Mouse (Mus musculus) T-cell, adult 2 months (primary cell): ENCODE measurements around the gene T2.
A peak's percentile ranks its signal among the peaks of the same experiment; 100 is the strongest.
"Not testable (repeated sequence)": the region's sequence is repeated elsewhere in the genome, so short reads cannot be mapped to it uniquely, and the experiment has no call there.

ENCODE experiments used
- DNase-seq: peaks from one replicate; pipeline ENCODE4 v3.0.0; 2022; ENCODE audit warnings: low spot score

T2 gene

GRCm38 (mm10) chr17:8367514-8368480 is 12.0 kb downstream of the T2 start:
- no peak for DNase-seq

DNA sequence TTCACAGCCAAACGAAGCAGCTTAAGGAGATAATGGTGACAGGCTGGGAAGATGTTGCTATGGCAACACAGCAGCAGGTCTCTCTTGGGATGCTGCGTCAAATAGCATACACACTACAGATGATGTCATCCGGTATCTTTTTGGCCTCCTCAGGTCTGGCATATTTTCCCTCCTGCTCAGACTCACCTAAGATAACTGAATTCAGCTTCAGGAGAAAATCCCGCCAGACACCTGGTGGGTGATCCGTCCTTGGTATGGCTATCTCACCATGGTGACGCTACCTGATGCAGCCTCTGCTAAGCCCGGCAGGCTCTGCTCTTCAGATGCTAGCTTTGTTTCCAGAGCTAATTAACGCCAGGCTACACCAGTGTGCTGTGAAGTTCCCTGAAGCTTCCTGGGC is 12.8 kb downstream of the T2 start:
- DNase-seq, result no peak

DNA sequence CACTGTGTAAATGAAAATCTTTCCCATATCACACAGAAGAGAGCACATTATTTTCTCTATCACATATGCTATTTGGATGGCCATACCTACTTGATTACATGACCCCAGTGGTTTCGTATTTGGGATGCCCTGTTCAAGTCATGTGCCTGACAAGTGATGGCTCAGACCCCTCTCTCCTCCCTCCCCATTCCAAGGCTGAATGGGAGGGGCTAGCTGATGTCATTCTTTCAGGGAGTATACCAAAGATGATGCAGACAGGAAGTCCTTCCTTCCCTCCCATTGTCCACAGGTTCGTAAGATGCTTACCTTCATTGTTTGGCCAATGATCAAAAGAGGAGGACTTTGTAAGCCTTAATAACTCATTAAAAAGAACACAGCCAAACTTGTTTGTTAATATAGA is 13.4 kb downstream of the T2 start:
- DNase-seq, result no peak

GRCm38 (mm10) chr17:8370634-8371229 is 14.9 kb downstream of the T2 start:
- DNase-seq, result no peak

- peak; percentile 74 for DNase-seq
Measured at GRCm38 (mm10) chr17:8371834-8372233, 16.0 kb downstream of the T2 start.

DNA sequence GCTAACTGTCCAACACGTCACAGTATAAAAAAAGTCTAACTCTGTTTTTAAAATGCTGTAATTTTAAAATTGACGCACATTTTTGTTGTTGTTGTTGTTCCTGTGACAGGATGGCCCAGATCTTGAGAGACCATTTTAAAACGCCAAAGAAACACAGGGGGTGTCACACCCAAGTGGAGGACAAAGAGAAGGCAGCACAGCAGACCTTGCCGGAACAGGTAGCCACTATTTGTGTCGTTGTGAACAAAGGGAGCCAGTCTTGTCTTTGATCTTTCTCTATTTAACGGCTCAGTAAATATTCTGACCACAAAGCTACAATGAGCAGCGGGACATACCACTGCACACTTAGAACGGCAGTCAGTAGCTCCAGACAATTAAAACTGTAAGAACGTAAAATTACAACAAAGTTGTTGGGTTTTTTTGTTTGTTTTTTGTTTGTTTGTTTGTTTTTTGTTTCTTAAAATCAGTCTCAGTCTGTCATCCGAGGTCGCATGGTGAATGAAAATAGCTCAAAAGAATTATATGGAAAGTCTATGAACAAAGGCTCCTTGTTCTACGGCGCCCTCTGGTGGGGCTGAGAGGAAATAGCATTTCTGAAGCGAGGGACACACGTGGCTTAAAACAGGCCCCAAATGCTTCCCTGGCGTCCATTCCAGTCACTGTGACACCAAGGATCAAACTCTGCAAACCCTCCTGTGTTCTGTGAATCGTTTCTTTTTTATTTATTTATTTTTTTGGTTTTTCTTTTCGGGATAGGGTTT is 16.7 kb downstream of the T2 start:
- peak; percentile 77 for DNase-seq

DNA sequence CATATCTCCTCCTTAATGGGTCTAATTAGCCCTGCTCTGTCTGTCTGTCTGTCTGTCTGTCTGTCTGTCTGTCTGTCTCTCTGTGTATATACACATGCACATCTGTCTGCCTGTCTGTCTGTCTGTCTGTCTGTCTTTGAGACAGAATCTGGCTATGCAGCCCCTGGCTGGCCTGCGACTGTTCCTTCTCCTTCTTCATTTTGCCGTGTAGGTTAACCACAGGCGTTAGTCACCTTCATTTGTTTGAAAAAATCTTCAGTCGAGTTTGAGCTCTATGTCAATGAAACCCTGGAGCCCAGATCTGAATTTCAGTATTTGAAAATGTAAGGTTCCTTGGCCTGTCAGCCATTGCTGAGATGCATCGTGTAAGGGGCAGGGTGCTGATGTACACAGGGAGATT is 21.5 kb downstream of the T2 start:
- DNase-seq, result no peak

DNA sequence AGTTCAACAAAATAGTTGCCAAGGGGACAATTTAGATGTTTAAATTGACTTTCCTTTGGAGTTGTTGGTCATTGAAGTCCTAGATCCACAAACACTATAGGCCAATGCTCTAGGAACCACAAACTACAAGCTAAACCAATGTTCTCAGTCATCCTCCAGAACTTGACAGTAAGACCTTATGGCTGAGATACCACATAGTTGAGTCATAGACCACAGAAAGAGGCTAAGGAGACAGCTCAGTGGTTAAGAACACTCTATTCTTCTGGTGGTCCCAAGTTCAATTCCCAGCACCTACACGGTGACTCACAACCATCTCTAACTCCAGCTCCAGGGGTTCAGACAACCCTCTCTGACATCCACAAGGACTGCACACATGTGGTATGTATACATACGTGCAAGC is 29.6 kb downstream of the T2 start:
- no peak for DNase-seq

DNA sequence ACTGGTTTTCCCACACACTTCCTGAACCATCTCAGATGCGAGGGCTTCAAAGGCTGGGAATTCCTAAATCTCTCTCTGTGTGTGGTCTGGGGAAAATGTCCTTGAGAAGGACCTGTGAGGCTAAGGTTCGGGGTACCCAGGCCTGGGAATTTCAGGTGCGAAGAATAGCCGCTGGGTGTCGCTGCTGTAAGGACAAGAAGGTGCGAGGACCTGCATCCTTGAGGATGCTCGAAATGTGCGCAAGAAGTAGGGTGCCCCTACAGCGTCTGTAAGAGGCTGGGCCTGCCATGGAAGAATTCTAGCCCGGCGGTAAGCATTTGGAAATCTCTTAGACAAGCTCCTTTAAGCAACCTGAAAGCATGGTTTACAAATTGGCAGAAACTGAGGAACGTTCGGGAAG is 32.7 kb downstream of the T2 start:
- peak; percentile 34 for DNase-seq

- DNase-seq, result peak; percentile 58
Measured at GRCm38 (mm10) chr17:8388990-8389789, 33.4 kb downstream of the T2 start.

- no peak for DNase-seq
Measured at GRCm38 (mm10) chr17:8389790-8390095, 34.0 kb downstream of the T2 start.

DNA sequence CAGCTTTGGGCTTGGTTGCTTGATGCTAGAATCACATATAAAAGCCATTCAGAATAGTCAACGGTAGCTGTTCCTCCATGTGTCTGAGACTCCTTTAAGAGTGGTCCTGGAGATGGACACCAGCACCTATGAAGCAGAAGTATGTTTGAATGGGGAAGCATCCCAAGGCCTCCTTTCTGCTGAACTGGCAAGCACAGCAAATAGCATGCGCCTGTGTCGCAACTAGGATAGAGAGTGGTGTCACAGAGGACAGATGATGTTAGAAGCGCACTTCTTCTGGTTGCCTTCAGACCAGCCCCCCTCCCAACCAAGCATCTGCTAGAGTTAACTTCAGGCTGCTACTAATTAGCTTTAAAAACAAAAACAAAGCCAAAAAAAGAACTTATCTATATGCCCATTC is 34.7 kb downstream of the T2 start:
- DNase-seq, result no peak

- DNase-seq, result no peak
Measured at GRCm38 (mm10) chr17:8396371-8396770, 40.6 kb downstream of the T2 start.

DNA sequence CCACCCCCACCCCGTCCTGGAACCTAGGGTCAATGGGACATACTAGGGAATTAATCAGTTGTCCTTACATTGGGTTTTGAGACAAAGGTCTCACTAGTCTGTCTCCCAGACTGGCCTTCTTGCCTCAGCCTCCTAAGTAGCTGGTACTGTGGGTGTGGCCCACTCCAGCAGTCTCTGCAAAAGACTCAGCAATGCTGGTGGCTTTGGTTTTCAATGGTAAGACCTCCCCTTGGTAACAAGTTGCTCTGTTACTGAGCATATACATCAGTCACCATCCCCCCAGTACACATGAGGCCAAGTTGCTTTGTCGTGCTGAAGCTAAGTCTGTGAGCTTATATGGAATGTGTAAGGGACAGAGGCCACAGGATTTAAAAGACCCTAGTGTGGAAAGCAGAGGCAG is 42.2 kb downstream of the T2 start:
- DNase-seq, result no peak

DNA sequence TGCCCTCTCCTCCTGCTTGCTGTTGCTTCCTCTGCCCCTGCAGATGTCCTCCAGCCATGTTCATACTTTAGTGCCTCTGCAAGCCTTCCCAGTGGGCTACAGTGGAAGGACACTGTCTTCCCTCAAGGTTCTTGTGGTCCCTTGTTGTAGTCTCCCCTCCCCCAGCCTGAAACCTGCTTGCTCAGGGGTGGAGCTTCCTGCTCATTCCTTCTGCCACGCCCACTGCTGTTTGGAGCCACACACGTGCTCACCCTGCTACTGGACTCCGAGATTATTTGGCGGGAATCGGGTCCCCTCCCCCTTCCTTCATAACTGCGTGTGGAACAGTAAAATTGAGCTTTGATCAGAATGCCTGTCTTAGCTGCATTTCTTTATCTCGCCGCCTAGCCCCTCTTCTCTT is 48.1 kb downstream of the T2 start:
- not testable (repeated sequence) for DNase-seq

- DNase-seq, result no peak
Measured at GRCm38 (mm10) chr17:8406285-8406684, 50.5 kb downstream of the T2 start.

DNA sequence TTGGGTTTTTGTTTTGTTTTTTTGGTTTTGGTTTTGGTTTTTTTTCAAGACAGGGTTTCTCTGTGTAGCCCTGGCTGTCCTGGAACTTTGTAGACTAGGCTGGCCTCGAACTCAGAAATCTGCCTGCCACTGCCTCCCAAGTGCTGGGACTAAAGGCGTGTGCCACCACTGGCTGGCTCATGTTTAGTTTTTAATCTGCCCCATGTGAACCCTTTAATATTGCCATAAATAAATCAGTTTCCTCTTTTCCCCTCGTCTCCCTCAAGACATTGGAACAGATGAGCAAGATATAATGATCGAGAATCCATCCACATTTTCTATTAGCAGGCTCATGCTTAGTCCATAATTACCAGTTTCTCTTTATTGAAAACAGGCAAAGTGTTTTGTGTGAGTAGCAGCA is 52.2 kb downstream of the T2 start:
- DNase-seq, result not testable (repeated sequence)

DNA sequence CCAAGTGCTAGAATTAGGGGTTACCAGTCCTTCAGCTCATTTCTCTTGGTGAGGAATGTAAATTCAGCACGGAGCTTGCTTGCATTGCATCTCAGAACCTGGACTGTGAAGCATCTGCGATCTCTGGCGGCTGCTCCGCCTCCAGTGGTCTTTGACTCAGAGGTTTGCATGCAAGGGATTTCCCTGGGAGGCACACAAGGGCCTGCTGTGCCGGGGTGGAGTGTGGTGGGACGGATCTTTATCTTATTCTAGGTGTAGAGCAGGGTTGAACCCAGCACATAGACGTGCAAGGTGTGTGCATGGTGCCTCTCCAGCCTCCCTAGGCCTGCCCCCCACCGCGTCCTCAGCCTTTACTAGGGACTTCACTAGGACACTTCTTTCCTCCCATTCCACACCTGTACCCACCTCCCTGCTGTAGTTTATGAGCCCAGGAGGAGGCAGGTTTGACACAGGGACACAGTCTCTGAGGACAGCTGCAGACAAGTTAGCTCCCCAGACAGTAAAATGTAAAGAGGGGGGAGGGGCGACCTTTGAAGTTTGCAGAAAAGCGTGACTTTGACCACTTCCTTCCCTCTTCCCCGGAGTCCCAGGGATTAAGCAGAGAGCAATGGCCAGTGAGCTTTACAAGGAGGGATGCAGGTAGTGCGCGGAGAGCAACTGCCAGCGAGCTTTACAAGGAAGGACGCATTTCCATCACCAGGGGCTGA is 53.0 kb downstream of the T2 start:
- DNase-seq, result no peak

- DNase-seq, result no peak
Measured at GRCm38 (mm10) chr17:8410330-8410729, 54.5 kb downstream of the T2 start.

DNA sequence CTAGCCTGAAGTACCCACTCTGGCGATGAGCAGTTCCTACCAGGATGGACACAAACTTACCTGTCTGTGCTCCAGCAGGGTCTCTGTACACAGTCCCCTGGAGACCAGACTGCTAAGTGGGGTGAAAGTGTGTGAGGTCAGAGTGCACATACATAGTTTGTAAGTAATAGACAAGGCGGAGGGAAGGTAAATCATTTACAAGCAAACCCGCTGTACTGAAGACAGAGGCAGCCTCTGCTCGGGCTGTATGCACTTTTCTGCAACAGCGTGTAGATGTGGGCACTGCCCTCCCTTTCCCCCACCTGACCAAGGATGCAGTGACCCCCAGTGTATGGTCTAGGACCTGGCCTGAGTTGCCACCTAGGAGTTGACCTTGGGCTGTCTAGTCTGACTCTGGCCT is 57.9 kb downstream of the T2 start:
- DNase-seq, result no peak

DNA sequence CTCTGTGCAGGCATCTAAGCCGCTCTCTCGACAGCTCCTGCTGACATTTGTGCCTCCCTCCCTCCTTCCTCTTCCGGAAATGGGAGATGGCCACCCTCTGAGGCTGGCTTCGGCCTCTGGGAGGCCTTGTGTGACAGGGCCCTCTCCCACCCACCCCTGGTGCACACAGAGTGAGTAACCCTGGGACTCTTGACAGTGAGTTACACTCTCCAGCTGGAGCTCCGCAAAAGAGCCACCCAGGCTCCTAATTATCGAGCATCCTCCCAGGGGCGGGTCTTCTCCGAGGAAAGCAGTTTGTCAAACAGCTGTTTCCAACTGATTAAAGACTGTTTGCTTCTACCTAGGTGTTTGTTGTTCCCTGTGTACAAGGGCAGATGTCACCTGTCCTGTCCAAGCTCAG is 59.7 kb downstream of the T2 start:
- no peak for DNase-seq

DNA sequence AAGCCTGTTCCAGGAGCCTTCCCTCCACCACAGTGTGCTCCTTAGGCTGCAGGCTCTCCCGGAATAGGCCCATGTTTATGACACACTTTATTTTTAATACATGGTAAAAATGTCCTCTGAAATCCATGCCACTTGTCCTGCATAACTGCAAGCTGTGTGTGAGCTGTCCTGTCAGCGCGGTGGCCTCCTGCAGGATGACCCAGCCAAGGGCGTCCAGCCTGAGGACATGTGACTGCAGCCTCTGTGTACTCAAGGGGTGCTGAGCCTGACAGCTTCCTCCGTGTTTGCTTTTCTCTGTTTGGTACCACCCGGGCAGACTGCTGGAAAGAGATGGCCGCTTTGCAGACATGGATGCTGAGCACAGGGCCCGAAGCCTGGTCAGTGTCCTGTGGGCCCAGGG is 61.1 kb downstream of the T2 start:
- DNase-seq, result no peak
